Mouse (Mus musculus) cortical plate, adult 2 months (tissue): ENCODE data around the gene Vwa5b1. TPM values are rescaled to one million over a fixed set of nuclear protein-coding genes. Genes with fewer than 3 reads are reported as not detected.

ENCODE experiments used
- H3K27ac ChIP-seq: fragments of 200-500 bp; 2 replicates; pipeline ENCODE4 v1.5.1; 2012; ENCODE audit warnings: low read length, control low read depth, inconsistent platforms; ENCODE audit not compliant: insufficient read depth
- H3K4me1 ChIP-seq: fragments of 200-500 bp; 2 replicates; pipeline ENCODE4 v1.6.1; 2011; ENCODE audit warnings: low read length; ENCODE audit not compliant: control insufficient read depth, insufficient read depth
- H3K4me3 ChIP-seq: fragments of 200-500 bp; 2 replicates; pipeline ENCODE4 v1.5.1; 2011; ENCODE audit warnings: mild to moderate bottlenecking, low read length, control low read depth; ENCODE audit not compliant: insufficient read depth
- CTCF ChIP-seq: fragments of 200-500 bp; IDR thresholded peaks from 2 replicates; pipeline ENCODE4 v1.5.1; 2011; ENCODE audit warnings: mild to moderate bottlenecking, control low read depth, low read length; ENCODE audit not compliant: insufficient read depth; ENCODE audit errors: extremely low read depth
- POLR2A ChIP-seq: fragments of 200-500 bp; IDR thresholded peaks from 2 replicates; pipeline ENCODE4 v1.6.1; 2011; ENCODE audit warnings: mild to moderate bottlenecking, low read length, control low read depth; ENCODE audit not compliant: insufficient read depth; ENCODE audit errors: extremely low read depth
- polyA plus RNA-seq: library from polyadenylated mRNA; depleted of rRNA; stranded (reverse); fragments of >200 nt; gene quantifications from 2 replicates; pipeline ENCODE4 v1.2.3, GENCODE M21; 2012

Vwa5b1 gene
- polyA plus RNA-seq, 1 experiment, result 1.5 TPM

GRCm38 (mm10) chr4:138653056-138653455 lies 17.4 kb upstream of the Vwa5b1 start:
- no peaks in the 10 kb centered on the region for H3K4me1 ChIP-seq
- H3K27ac ChIP-seq, result no peak overlapping the region
- H3K4me3 ChIP-seq, result no peak overlapping the region
- no peak for TF ChIP-seq CTCF
- no peak for TF ChIP-seq POLR2A

GRCm38 (mm10) chr4:138651881-138652280 lies 16.2 kb upstream of the Vwa5b1 start:
- no peaks in the 10 kb centered on the region for H3K4me1 ChIP-seq
- H3K27ac ChIP-seq, result no peak overlapping the region
- no peak for TF ChIP-seq CTCF
- no peak for TF ChIP-seq POLR2A
- no peak overlapping the region for H3K4me3 ChIP-seq

GRCm38 (mm10) chr4:138648096-138648635 lies 12.5 kb upstream of the Vwa5b1 start:
- H3K4me1 ChIP-seq, result no peaks in the 10 kb centered on the region
- TF ChIP-seq CTCF (no peak), POLR2A (no peak)
- no peak overlapping the region for H3K4me3 ChIP-seq
- H3K27ac ChIP-seq, result no peak overlapping the region

GRCm38 (mm10) chr4:138642272-138642671 lies 6.6 kb upstream of the Vwa5b1 start:
- no peak overlapping the region for H3K27ac ChIP-seq
- no peak overlapping the region for H3K4me3 ChIP-seq
- no peak for TF ChIP-seq POLR2A
- TF ChIP-seq CTCF, result no peak
- peaks cover 3% of the 10 kb centered on the region; the same call in 1 of the 2 replicates for H3K4me1 ChIP-seq

- H3K4me3 ChIP-seq, result no peak overlapping the region
- no peak overlapping the region for H3K27ac ChIP-seq
- H3K4me1 ChIP-seq, result peaks cover 3% of the 10 kb centered on the region; the same call in 1 of the 2 replicates
- TF ChIP-seq POLR2A, result no peak
- TF ChIP-seq CTCF, result no peak
Measured at GRCm38 (mm10) chr4:138636146-138636511, 445 bp upstream of the Vwa5b1 start.

GRCm38 (mm10) chr4:138628256-138628655 lies 7.4 kb downstream of the Vwa5b1 start:
- H3K27ac ChIP-seq, result no peak overlapping the region
- H3K4me1 ChIP-seq, result no peaks in the 10 kb centered on the region
- no peak for TF ChIP-seq CTCF
- no peak for TF ChIP-seq POLR2A
- no peak overlapping the region for H3K4me3 ChIP-seq

GRCm38 (mm10) chr4:138614454-138614853 lies 21.2 kb downstream of the Vwa5b1 start:
- no peak overlapping the region for H3K27ac ChIP-seq
- no peak for TF ChIP-seq CTCF
- no peak for TF ChIP-seq POLR2A
- H3K4me3 ChIP-seq, result no peak overlapping the region
- no peaks in the 10 kb centered on the region for H3K4me1 ChIP-seq

- no peak overlapping the region for H3K27ac ChIP-seq
- TF ChIP-seq POLR2A (no peak), CTCF (no peak)
- H3K4me3 ChIP-seq, result no peak overlapping the region
- H3K4me1 ChIP-seq, result no peaks in the 10 kb centered on the region
Measured at GRCm38 (mm10) chr4:138601926-138602325, 33.8 kb downstream of the Vwa5b1 start.

GRCm38 (mm10) chr4:138597904-138598347 lies 37.8 kb downstream of the Vwa5b1 start:
- no peak overlapping the region for H3K4me3 ChIP-seq
- TF ChIP-seq CTCF (no peak), POLR2A (no peak)
- no peak overlapping the region for H3K27ac ChIP-seq
- H3K4me1 ChIP-seq, result no peaks in the 10 kb centered on the region

- TF ChIP-seq POLR2A, result no peak
- TF ChIP-seq CTCF, result no peak
- H3K4me1 ChIP-seq, result no peaks in the 10 kb centered on the region
- no peak overlapping the region for H3K4me3 ChIP-seq
- no peak overlapping the region for H3K27ac ChIP-seq
Measured at GRCm38 (mm10) chr4:138596391-138597130, 39.1 kb downstream of the Vwa5b1 start.
